Mouse (Mus musculus) heart, postnatal 0 days (tissue): ENCODE results near the gene Dnmt3b.

ENCODE experiments used
- CTCF ChIP-seq: IDR thresholded peaks from 2 replicates; pipeline ENCODE4 v1.5.1; 2016; ENCODE audit warnings: antibody characterized with exemption, control low read depth, low read depth
- EP300 ChIP-seq: IDR thresholded peaks from 2 replicates; pipeline ENCODE4 v1.6.1; 2016; ENCODE audit warnings: antibody characterized with exemption, low read depth

DNA sequence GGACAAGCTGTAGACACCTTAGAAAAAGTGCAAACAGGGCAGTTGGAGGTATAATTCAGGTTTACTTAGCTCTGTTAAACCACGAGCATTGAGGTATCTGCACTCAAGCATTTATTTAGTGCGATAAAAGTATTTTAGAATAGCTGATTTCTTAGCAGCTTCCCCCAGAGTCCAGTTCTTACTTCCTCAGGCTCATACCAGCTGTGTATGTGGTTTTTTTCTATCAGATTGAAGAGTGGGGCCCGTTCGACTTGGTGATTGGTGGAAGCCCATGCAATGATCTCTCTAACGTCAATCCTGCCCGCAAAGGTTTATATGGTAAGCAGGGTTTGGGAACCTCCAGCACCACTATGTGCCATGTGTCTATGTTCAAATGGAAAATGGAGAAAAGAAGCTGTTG, 27.7 kb downstream of the Dnmt3b start:
- TF ChIP-seq CTCF: no peak
- TF ChIP-seq EP300: no peak
